Mouse (Mus musculus) embryonic facial prominence, embryonic 14.5 days (tissue): ENCODE results near the gene Slc26a10. TPM values are rescaled to one million over a fixed set of nuclear protein-coding genes. Genes with fewer than 3 reads are reported as not detected.
"Not testable (repeated sequence)": the region's sequence is repeated elsewhere in the genome, so short reads cannot be mapped to it uniquely, and the experiment has no call there.

Source experiments
- ATAC-seq: fragments of 200-750 bp; cut with Nextera tagmentation; 2 replicates; pipeline ENCODE4 v1.8.0; 2017; ENCODE audit warnings: low read depth, moderate number of reproducible peaks, moderate TSS enrichment
- DNase-seq: peaks from one replicate; pipeline ENCODE4 v3.0.0-alpha.2; 2015; ENCODE audit warnings: low spot score
- H3K27ac ChIP-seq: fragments of 300-500 bp; sonication (generic); replicated peaks from 2 replicates; pipeline ENCODE4 v1.5.1; 2014; ENCODE audit warnings: low read depth, mild to moderate bottlenecking, low read length, moderate library complexity
- H3K27me3 ChIP-seq: fragments of 300-500 bp; sonication (generic); replicated peaks from 2 replicates; pipeline ENCODE4 v1.6.1; 2014; ENCODE audit warnings: low read length; ENCODE audit not compliant: control insufficient read depth, insufficient read depth
- H3K36me3 ChIP-seq: fragments of 300-500 bp; sonication (generic); 2 replicates; pipeline ENCODE4 v1.6.1; 2014; ENCODE audit warnings: low read length, mixed read lengths; ENCODE audit not compliant: control insufficient read depth, insufficient read depth
- H3K4me1 ChIP-seq: fragments of 300-500 bp; sonication (generic); 2 replicates; pipeline ENCODE4 v1.6.1; 2014; ENCODE audit warnings: antibody characterized with exemption, low read length; ENCODE audit not compliant: control insufficient read depth, insufficient read depth
- H3K4me2 ChIP-seq: fragments of 300-500 bp; sonication (generic); 2 replicates; pipeline ENCODE4 v1.6.1; 2014; ENCODE audit warnings: low read depth, mild to moderate bottlenecking, low read length, moderate library complexity, mixed read lengths
- H3K4me3 ChIP-seq: fragments of 300-500 bp; sonication (generic); 2 replicates; pipeline ENCODE4 v1.5.1; 2014; ENCODE audit warnings: low read depth, mild to moderate bottlenecking, low read length
- H3K9ac ChIP-seq: fragments of 300-500 bp; sonication (generic); 2 replicates; pipeline ENCODE4 v1.6.1; 2014; ENCODE audit warnings: low read depth, mild to moderate bottlenecking, low read length, moderate library complexity, mixed read lengths
- H3K9me3 ChIP-seq: fragments of 300-500 bp; sonication (generic); 2 replicates; pipeline ENCODE4 v1.6.1; 2016; ENCODE audit warnings: low read length; ENCODE audit not compliant: control insufficient read depth
- WGBS: fragments of 180-500 bp; shearing (Covaris S2); extraction: QIAGEN DNeasy Blood & Tissue Kit; methylation state at CpG from one replicate; pipeline ENCODE4 v1.1.7; 2014; 5-methylcytosine and 5-hydroxymethylcytosine counted together
- polyA plus RNA-seq: library from polyadenylated mRNA; unstranded; fragments of >200 nt; fragmentation: Nextera tagmentation; extraction: Ambion mirVana; gene quantifications from 2 replicates; pipeline ENCODE4 v1.2.1, GENCODE M21; 2014

The Slc26a10 gene
- polyA plus RNA-seq, 1 experiment from 2014 or later: 0.86 TPM

DNA sequence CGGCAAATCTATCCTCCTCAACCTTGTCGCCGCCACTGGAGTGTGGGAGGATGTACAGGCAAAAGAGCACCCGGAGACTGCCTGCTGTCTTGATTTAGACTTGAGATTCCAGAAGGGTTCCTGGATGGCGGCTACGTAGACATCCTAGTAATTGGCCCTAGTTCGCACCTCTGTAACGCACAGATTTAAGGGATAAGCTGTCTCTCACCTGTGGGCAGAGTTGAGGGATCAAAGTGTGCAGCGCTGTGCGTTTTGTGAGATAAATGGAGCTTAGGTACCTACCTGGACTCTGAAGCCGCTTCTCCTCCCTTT, 14.1 kb downstream of the Slc26a10 start:
- H3K9ac ChIP-seq: peak overlapping the region; percentile 79
- ATAC-seq (no peak), DNase-seq (no peak)
- H3K27me3 ChIP-seq: peaks cover 64% of the 10 kb centered on the region
- WGBS: 4% methylated on average over 11 of the region's 11 CpGs
- peaks cover 13% of the 10 kb centered on the region for H3K4me1 ChIP-seq
- H3K4me3 ChIP-seq: peak overlapping the region; percentile 66
- peak overlapping the region; percentile 100 for H3K4me2 ChIP-seq
- no peaks in the 10 kb centered on the region for H3K36me3 ChIP-seq
- no peaks in the 10 kb centered on the region for H3K9me3 ChIP-seq
- no peak overlapping the region for H3K27ac ChIP-seq

- H3K9ac ChIP-seq: peak overlapping the region; percentile 79
- WGBS: under 1% methylated on average over 29 of the region's 56 CpGs
- H3K9me3 ChIP-seq: no peaks in the 10 kb centered on the region
- peaks cover 13% of the 10 kb centered on the region for H3K4me1 ChIP-seq
- DNase-seq (peak; percentile 27), ATAC-seq (peak; percentile 28)
- H3K4me2 ChIP-seq: peak overlapping the region; percentile 100
- H3K36me3 ChIP-seq: no peaks in the 10 kb centered on the region
- peak overlapping the region; percentile 66 for H3K4me3 ChIP-seq
- H3K27ac ChIP-seq: no peak overlapping the region
- H3K27me3 ChIP-seq: peaks cover 60% of the 10 kb centered on the region
Measured at GRCm38 (mm10) chr10:127165654-127166403, 14.6 kb downstream of the Slc26a10 start.

GRCm38 (mm10) chr10:127165354-127165653, 15.1 kb downstream of the Slc26a10 start:
- ATAC-seq (peak; percentile 22), DNase-seq (no peak)
- peak overlapping the region; percentile 79 for H3K9ac ChIP-seq
- H3K4me3 ChIP-seq: peak overlapping the region; percentile 66
- peaks cover 11% of the 10 kb centered on the region for H3K4me1 ChIP-seq
- H3K27ac ChIP-seq: no peak overlapping the region
- WGBS: 3% methylated on average over 7 of the region's 42 CpGs
- peaks cover 54% of the 10 kb centered on the region for H3K27me3 ChIP-seq
- no peaks in the 10 kb centered on the region for H3K9me3 ChIP-seq
- H3K36me3 ChIP-seq: no peaks in the 10 kb centered on the region
- H3K4me2 ChIP-seq: peak overlapping the region; percentile 100

- 3% methylated on average over 38 of the region's 52 CpGs for WGBS
- Histone ChIP-seq H3K27me3 (peaks cover 49% of the 10 kb centered on the region), H3K4me1 (peaks cover 5% of the 10 kb centered on the region), H3K27ac (no peak within 1 kb of the TSS), H3K4me2 (peak within 1 kb of the TSS; percentile 100), H3K9me3 (no peaks in the 10 kb centered on the region), H3K9ac (peak within 1 kb of the TSS; percentile 79), H3K36me3 (no peaks in the 10 kb centered on the region), H3K4me3 (peak within 1 kb of the TSS; percentile 66)
- DNase-seq (peak; percentile 87), ATAC-seq (peak; percentile 92)
Measured at GRCm38 (mm10) chr10:127164631-127165353, 15.7 kb downstream of the Slc26a10 start, which contains the start of gene B4galnt1. Gene B4galnt1 (plus strand): TSS chr10:127165225.

DNA sequence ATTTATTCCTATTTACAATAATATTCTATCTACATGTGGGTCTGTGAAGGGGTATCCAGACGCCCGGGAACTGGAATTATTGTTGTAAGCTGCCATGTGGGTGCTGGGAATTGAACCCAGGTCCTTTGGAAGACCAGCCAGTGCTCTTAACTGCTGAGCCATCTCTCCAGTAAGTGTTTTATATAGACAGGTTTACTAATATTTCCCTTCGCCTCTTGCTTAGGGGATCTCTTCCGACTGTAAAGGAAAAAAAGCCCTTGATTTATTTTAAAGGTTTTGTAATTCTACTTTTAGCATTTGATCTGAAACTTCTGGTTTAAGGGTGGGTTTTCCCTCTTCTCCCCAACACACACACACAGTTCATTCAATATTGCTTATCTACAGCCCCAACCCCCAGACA, 16.3 kb downstream of the Slc26a10 start:
- Histone ChIP-seq H3K4me1 (peaks cover 4% of the 10 kb centered on the region; the same call in 1 of the 2 replicates), H3K36me3 (no peaks in the 10 kb centered on the region), H3K4me3 (no peak overlapping the region), H3K9ac (no peak overlapping the region), H3K9me3 (no peaks in the 10 kb centered on the region), H3K4me2 (no peak overlapping the region), H3K27ac (no peak overlapping the region), H3K27me3 (peaks cover 43% of the 10 kb centered on the region)
- 91% methylated on average over 4 of the region's 4 CpGs for WGBS
- no peak for ATAC-seq
- no peak for DNase-seq

DNA sequence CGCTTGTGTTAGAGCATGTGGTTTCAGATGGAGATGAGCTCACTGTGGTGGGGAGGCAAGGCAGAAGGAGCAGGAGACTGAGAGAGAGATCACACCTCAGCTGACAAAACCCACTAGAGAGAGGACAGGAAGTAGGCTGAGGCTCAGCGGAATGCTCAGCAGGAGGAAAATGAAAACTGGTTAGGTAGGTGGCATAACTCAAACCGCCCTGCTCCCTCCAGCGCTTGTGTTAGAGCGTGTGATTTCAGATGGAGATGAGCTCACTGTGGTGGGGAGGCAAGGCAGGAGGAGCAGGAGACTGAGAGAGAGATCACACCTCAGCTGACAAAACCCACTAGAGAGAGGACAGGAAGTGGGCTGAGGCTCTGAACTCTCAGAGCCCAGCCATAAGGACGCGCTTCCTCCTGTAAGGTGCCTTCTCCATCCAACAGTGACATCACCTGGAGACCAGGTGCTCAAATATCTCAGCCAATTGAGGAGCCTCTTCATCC, 17.6 kb downstream of the Slc26a10 start:
- H3K9me3 ChIP-seq, H3K9ac ChIP-seq, H3K4me3 ChIP-seq, H3K27ac ChIP-seq, H3K4me2 ChIP-seq, H3K36me3 ChIP-seq, H3K4me1 ChIP-seq: not testable (repeated sequence)
- DNase-seq (peak; percentile 31), ATAC-seq (peak; percentile 30)
- peaks cover 33% of the 10 kb centered on the region for H3K27me3 ChIP-seq
- 47% methylated on average over 7 of the region's 7 CpGs for WGBS

GRCm38 (mm10) chr10:127160728-127161127, 19.7 kb downstream of the Slc26a10 start:
- H3K36me3 ChIP-seq: no peaks in the 10 kb centered on the region
- H3K9me3 ChIP-seq: no peaks in the 10 kb centered on the region
- H3K4me1 ChIP-seq: peaks cover 4% of the 10 kb centered on the region; the same call in 1 of the 2 replicates
- H3K9ac ChIP-seq: no peak overlapping the region
- 59% methylated on average over 3 of the region's 3 CpGs for WGBS
- H3K4me3 ChIP-seq: no peak overlapping the region
- H3K27me3 ChIP-seq: peaks cover 12% of the 10 kb centered on the region
- ATAC-seq: no peak
- DNase-seq: no peak
- H3K4me2 ChIP-seq: no peak overlapping the region
- no peak overlapping the region for H3K27ac ChIP-seq

DNA sequence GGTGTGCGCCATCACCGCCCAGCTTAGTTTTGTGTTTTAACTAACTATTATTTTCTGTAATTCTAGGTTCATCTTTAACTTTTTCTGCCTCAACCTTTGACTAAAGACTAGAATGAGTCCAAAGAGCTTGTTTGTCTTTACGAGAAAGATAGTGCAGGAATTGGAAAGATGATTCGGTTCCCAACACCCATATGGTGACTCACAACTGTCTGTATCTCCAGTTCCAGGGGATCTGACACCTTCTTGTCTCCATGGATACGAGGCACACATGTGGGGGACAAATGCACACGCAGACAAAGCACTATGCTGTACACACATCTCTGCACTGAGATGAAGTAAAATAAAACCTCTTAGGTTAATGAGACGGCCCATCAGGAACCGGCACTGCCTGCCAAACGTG, 20.4 kb downstream of the Slc26a10 start:
- WGBS: 80% methylated on average over 9 of the region's 9 CpGs
- H3K27me3 ChIP-seq: 0 out of 2 replicates have a peak, but pooled peaks cover 6% of the 10 kb centered on the region
- no peak for ATAC-seq
- no peak overlapping the region for H3K27ac ChIP-seq
- no peaks in the 10 kb centered on the region for H3K9me3 ChIP-seq
- no peak overlapping the region for H3K9ac ChIP-seq
- no peak overlapping the region for H3K4me2 ChIP-seq
- no peaks in the 10 kb centered on the region for H3K36me3 ChIP-seq
- peaks cover 4% of the 10 kb centered on the region; the same call in 1 of the 2 replicates for H3K4me1 ChIP-seq
- DNase-seq: no peak
- H3K4me3 ChIP-seq: no peak overlapping the region
